Mouse (Mus musculus) kidney, embryonic 14.5 days (tissue): ENCODE data around the gene Lurap1l. TPM values are rescaled to one million over a fixed set of nuclear protein-coding genes. Genes with fewer than 3 reads are reported as not detected.

Experiments
- ATAC-seq: fragments of 200-750 bp; cut with Nextera tagmentation; 2 replicates; pipeline ENCODE4 v1.8.0; 2017; ENCODE audit warnings: moderate number of reproducible peaks, mild to moderate bottlenecking, moderate TSS enrichment, moderate library complexity; ENCODE audit not compliant: low FRiP score, low TSS enrichment
- H3K27ac ChIP-seq: fragments of 300-500 bp; sonication (generic); 2 replicates; pipeline ENCODE4 v1.5.1; 2014; ENCODE audit warnings: low read depth, mild to moderate bottlenecking, low read length, moderate library complexity, mixed read lengths
- H3K27me3 ChIP-seq: fragments of 300-500 bp; sonication (generic); 2 replicates; pipeline ENCODE4 v1.6.1; 2014; ENCODE audit warnings: mild to moderate bottlenecking, low read length; ENCODE audit not compliant: control insufficient read depth, insufficient read depth
- H3K36me3 ChIP-seq: fragments of 300-500 bp; sonication (generic); 2 replicates; pipeline ENCODE4 v1.6.1; 2014; ENCODE audit warnings: low read length, mixed read lengths; ENCODE audit not compliant: control insufficient read depth, insufficient read depth
- H3K4me1 ChIP-seq: fragments of 300-500 bp; sonication (generic); 2 replicates; pipeline ENCODE4 v1.6.1; 2014; ENCODE audit warnings: low read length, mixed read lengths; ENCODE audit not compliant: control insufficient read depth, insufficient read depth
- H3K4me2 ChIP-seq: fragments of 300-500 bp; sonication (generic); replicated peaks from 2 replicates; pipeline ENCODE4 v1.6.1; 2014; ENCODE audit warnings: low read depth, mild to moderate bottlenecking, low read length
- H3K4me3 ChIP-seq: fragments of 300-500 bp; sonication (generic); 2 replicates; pipeline ENCODE4 v1.5.1; 2014; ENCODE audit warnings: mild to moderate bottlenecking, low read length
- H3K9ac ChIP-seq: fragments of 300-500 bp; sonication (generic); 2 replicates; pipeline ENCODE4 v1.6.1; 2014; ENCODE audit warnings: low read depth, mild to moderate bottlenecking, low read length, moderate library complexity
- H3K9me3 ChIP-seq: fragments of 300-500 bp; sonication (generic); 2 replicates; pipeline ENCODE4 v1.6.1; 2016; ENCODE audit warnings: low read length; ENCODE audit not compliant: control insufficient read depth
- WGBS: fragments of 180-500 bp; shearing (Covaris S2); extraction: QIAGEN DNeasy Blood & Tissue Kit; methylation state at CpG from one replicate; pipeline ENCODE4 v1.1.7; 2014; 5-methylcytosine and 5-hydroxymethylcytosine counted together
- polyA plus RNA-seq: library from polyadenylated mRNA; unstranded; fragments of >200 nt; fragmentation: Nextera tagmentation; extraction: Ambion mirVana; gene quantifications from 2 replicates; pipeline ENCODE4 v1.2.1, GENCODE M21; 2014

The Lurap1l gene
- polyA plus RNA-seq, 1 experiment from 2014 or later: 10.7 TPM

GRCm38 (mm10) chr4:80922654-80923053 is 12.2 kb downstream of the Lurap1l start:
- Histone ChIP-seq H3K4me3 (no peak overlapping the region), H3K4me1 (no peaks in the 10 kb centered on the region), H3K36me3 (no peaks in the 10 kb centered on the region), H3K4me2 (no peak overlapping the region), H3K9ac (no peak overlapping the region), H3K9me3 (no peaks in the 10 kb centered on the region), H3K27ac (no peak overlapping the region), H3K27me3 (no peaks in the 10 kb centered on the region)
- 91% methylated on average over 2 of the region's 2 CpGs for WGBS
- ATAC-seq: no peak

- Histone ChIP-seq H3K4me3 (no peak overlapping the region), H3K4me2 (no peak overlapping the region), H3K4me1 (no peaks in the 10 kb centered on the region), H3K27ac (no peak overlapping the region), H3K36me3 (no peaks in the 10 kb centered on the region), H3K9ac (no peak overlapping the region), H3K27me3 (no peaks in the 10 kb centered on the region), H3K9me3 (no peaks in the 10 kb centered on the region)
- 83% methylated on average over 4 of the region's 4 CpGs for WGBS
- ATAC-seq: no peak
These were observed 14.4 kb downstream of the Lurap1l start for GRCm38 (mm10) chr4:80924815-80925214.

GRCm38 (mm10) chr4:80925752-80926519 is 15.5 kb downstream of the Lurap1l start:
- Histone ChIP-seq H3K9me3 (no peaks in the 10 kb centered on the region), H3K4me1 (no peaks in the 10 kb centered on the region), H3K27me3 (no peaks in the 10 kb centered on the region), H3K4me2 (no peak overlapping the region), H3K36me3 (no peaks in the 10 kb centered on the region), H3K27ac (no peak overlapping the region), H3K4me3 (no peak overlapping the region), H3K9ac (no peak overlapping the region)
- ATAC-seq: no peak
- WGBS: 94% methylated on average over 6 of the region's 6 CpGs

- ATAC-seq: no peak
- Histone ChIP-seq H3K27me3 (no peaks in the 10 kb centered on the region), H3K9ac (no peak overlapping the region), H3K4me1 (no peaks in the 10 kb centered on the region), H3K36me3 (no peaks in the 10 kb centered on the region), H3K27ac (no peak overlapping the region), H3K9me3 (no peaks in the 10 kb centered on the region), H3K4me2 (no peak overlapping the region), H3K4me3 (no peak overlapping the region)
- WGBS: 88% methylated on average over 3 of the region's 3 CpGs
These were observed 24.3 kb downstream of the Lurap1l start for GRCm38 (mm10) chr4:80934749-80935148.

GRCm38 (mm10) chr4:80939115-80939514 is 28.7 kb downstream of the Lurap1l start:
- Histone ChIP-seq H3K27me3 (no peaks in the 10 kb centered on the region), H3K9ac (no peak overlapping the region), H3K27ac (no peak overlapping the region), H3K4me3 (no peak overlapping the region), H3K4me1 (no peaks in the 10 kb centered on the region), H3K36me3 (no peaks in the 10 kb centered on the region), H3K4me2 (no peak overlapping the region), H3K9me3 (no peaks in the 10 kb centered on the region)
- 70% methylated on average over 2 of the region's 2 CpGs for WGBS
- ATAC-seq: no peak

- WGBS: 83% methylated on average over 4 of the region's 4 CpGs
- Histone ChIP-seq H3K9ac (no peak overlapping the region), H3K36me3 (no peaks in the 10 kb centered on the region), H3K4me3 (no peak overlapping the region), H3K9me3 (no peaks in the 10 kb centered on the region), H3K4me1 (no peaks in the 10 kb centered on the region), H3K4me2 (no peak overlapping the region), H3K27me3 (no peaks in the 10 kb centered on the region), H3K27ac (no peak overlapping the region)
- no peak for ATAC-seq
These were observed 30.5 kb downstream of the Lurap1l start for GRCm38 (mm10) chr4:80940946-80941345.

- H3K9me3 ChIP-seq: no peaks in the 10 kb centered on the region
- H3K27me3 ChIP-seq: no peaks in the 10 kb centered on the region
- H3K27ac ChIP-seq: no peak overlapping the region
- no peak overlapping the region for H3K9ac ChIP-seq
- WGBS: 76% methylated on average over 3 of the region's 3 CpGs
- no peaks in the 10 kb centered on the region for H3K4me1 ChIP-seq
- no peak overlapping the region for H3K4me2 ChIP-seq
- ATAC-seq: no peak
- H3K4me3 ChIP-seq: no peak overlapping the region
- H3K36me3 ChIP-seq: no peaks in the 10 kb centered on the region
These were observed 31.5 kb downstream of the Lurap1l start for GRCm38 (mm10) chr4:80941978-80942377.

GRCm38 (mm10) chr4:80944605-80945004 is 34.2 kb downstream of the Lurap1l start:
- no peak for ATAC-seq

GRCm38 (mm10) chr4:80949110-80949509 is 38.7 kb downstream of the Lurap1l start:
- H3K4me1 ChIP-seq: no peaks in the 10 kb centered on the region
- no peak overlapping the region for H3K27ac ChIP-seq
- H3K36me3 ChIP-seq: peaks cover 4% of the 10 kb centered on the region; the same call in 1 of the 2 replicates
- no peaks in the 10 kb centered on the region for H3K27me3 ChIP-seq
- no peak overlapping the region for H3K9ac ChIP-seq
- H3K4me2 ChIP-seq: no peak overlapping the region
- no peak overlapping the region for H3K4me3 ChIP-seq
- no peaks in the 10 kb centered on the region for H3K9me3 ChIP-seq
- ATAC-seq: no peak

More at GRCm38 (mm10) chr4:80944605-80945004, 34.2 kb downstream of the Lurap1l start:
- no peak overlapping the region for H3K9ac ChIP-seq
- no peak overlapping the region for H3K4me2 ChIP-seq
- H3K4me1 ChIP-seq: no peaks in the 10 kb centered on the region
- H3K9me3 ChIP-seq: no peaks in the 10 kb centered on the region
- H3K36me3 ChIP-seq: no peaks in the 10 kb centered on the region
- H3K27me3 ChIP-seq: no peaks in the 10 kb centered on the region
- H3K4me3 ChIP-seq: no peak overlapping the region
- no peak overlapping the region for H3K27ac ChIP-seq
